Mouse (Mus musculus): ENCODE results near the gene 5730409E04Rik. TPM values are rescaled to one million over a fixed set of nuclear protein-coding genes. Genes with fewer than 3 reads are reported as not detected.

Gene 5730409E04Rik
- polyA plus RNA-seq (2014; fragmentation: Nextera tagmentation; extraction: Ambion mirVana) = 3.4 and 4.1 TPM in 2 replicates

- DNase-seq (ENCODE audit: low spot score) (peak; percentile 57), ATAC-seq (peak; percentile 86)
- H3K9ac ChIP-seq (ENCODE audit: low read length) = peak within 1 kb of the TSS; percentile 80
- H3K4me3 ChIP-seq (ENCODE audit: low read depth, low read length) = peak within 1 kb of the TSS; percentile 51
- H3K27me3 ChIP-seq (replicated peaks; ENCODE audit: control insufficient read depth, insufficient read depth, low read length) = peaks cover 9% of the 10 kb centered on the region; the same call in 1 of the 2 replicates
- H3K36me3 ChIP-seq (ENCODE audit: control insufficient read depth, insufficient read depth, low read length) = no peaks in the 10 kb centered on the region
- no peaks in the 10 kb centered on the region for H3K4me1 ChIP-seq (ENCODE audit: control insufficient read depth, insufficient read depth, low read length)
- H3K27ac ChIP-seq (ENCODE audit: low read depth, low read length) = no peak within 1 kb of the TSS; the same call in 1 of the 2 replicates
- no peaks in the 10 kb centered on the region for H3K9me3 ChIP-seq (replicated peaks; ENCODE audit: control insufficient read depth, low read length)
- peak within 1 kb of the TSS; percentile 90 for H3K4me2 ChIP-seq (ENCODE audit: low read length)
- 2% methylated on average over 46 of the region's 48 CpGs for WGBS
These were observed at the start of gene 5730409E04Rik for GRCm38 (mm10) chr4:126609606-126610181. 5730409E04Rik (plus strand) TSS chr4:126609818.

- Histone ChIP-seq H3K27me3 (replicated peaks; ENCODE audit: control insufficient read depth, insufficient read depth, low read length) (no peaks in the 10 kb centered on the region), H3K4me3 (ENCODE audit: low read depth, low read length) (no peak overlapping the region), H3K36me3 (ENCODE audit: control insufficient read depth, insufficient read depth, low read length) (peaks cover 57% of the 10 kb centered on the region), H3K4me1 (ENCODE audit: control insufficient read depth, insufficient read depth, low read length) (no peaks in the 10 kb centered on the region), H3K9ac (ENCODE audit: low read length) (no peak overlapping the region), H3K4me2 (ENCODE audit: low read length) (no peak overlapping the region), H3K27ac (ENCODE audit: low read depth, low read length) (no peak overlapping the region), H3K9me3 (replicated peaks; ENCODE audit: control insufficient read depth, low read length) (no peaks in the 10 kb centered on the region)
- WGBS = 92% methylated on average over 6 of the region's 6 CpGs
- ATAC-seq (no peak), DNase-seq (ENCODE audit: low spot score) (no peak)
These were observed 45.8 kb upstream of the 5730409E04Rik start for GRCm38 (mm10) chr4:126563798-126564197.

GRCm38 (mm10) chr4:126567243-126567642, 42.4 kb upstream of the 5730409E04Rik start:
- Histone ChIP-seq H3K4me1 (ENCODE audit: control insufficient read depth, insufficient read depth, low read length) (no peaks in the 10 kb centered on the region), H3K27ac (ENCODE audit: low read depth, low read length) (no peak overlapping the region), H3K9ac (ENCODE audit: low read length) (no peak overlapping the region), H3K27me3 (replicated peaks; ENCODE audit: control insufficient read depth, insufficient read depth, low read length) (no peaks in the 10 kb centered on the region), H3K36me3 (ENCODE audit: control insufficient read depth, insufficient read depth, low read length) (peaks cover 54% of the 10 kb centered on the region), H3K4me3 (ENCODE audit: low read depth, low read length) (no peak overlapping the region), H3K9me3 (replicated peaks; ENCODE audit: control insufficient read depth, low read length) (no peaks in the 10 kb centered on the region), H3K4me2 (ENCODE audit: low read length) (no peak overlapping the region)
- DNase-seq (ENCODE audit: low spot score) (no peak), ATAC-seq (no peak)
- 97% methylated on average over 4 of the region's 4 CpGs for WGBS

- Histone ChIP-seq H3K4me1 (ENCODE audit: control insufficient read depth, insufficient read depth, low read length) (no peaks in the 10 kb centered on the region), H3K4me3 (ENCODE audit: low read depth, low read length) (no peak overlapping the region), H3K27me3 (replicated peaks; ENCODE audit: control insufficient read depth, insufficient read depth, low read length) (no peaks in the 10 kb centered on the region), H3K27ac (ENCODE audit: low read depth, low read length) (no peak overlapping the region), H3K4me2 (ENCODE audit: low read length) (no peak overlapping the region), H3K9ac (ENCODE audit: low read length) (no peak overlapping the region), H3K9me3 (replicated peaks; ENCODE audit: control insufficient read depth, low read length) (no peaks in the 10 kb centered on the region), H3K36me3 (ENCODE audit: control insufficient read depth, insufficient read depth, low read length) (peaks cover 67% of the 10 kb centered on the region)
- ATAC-seq (no peak), DNase-seq (ENCODE audit: low spot score) (no peak)
- WGBS = 98% methylated on average over 3 of the region's 3 CpGs
These were observed 39.8 kb upstream of the 5730409E04Rik start for GRCm38 (mm10) chr4:126569783-126570182.

- H3K9ac ChIP-seq (ENCODE audit: low read length) = no peak overlapping the region
- H3K36me3 ChIP-seq (ENCODE audit: control insufficient read depth, insufficient read depth, low read length) = peaks cover 89% of the 10 kb centered on the region
- DNase-seq (ENCODE audit: low spot score) = no peak
- WGBS = 95% methylated on average over 5 of the region's 5 CpGs
- H3K4me3 ChIP-seq (ENCODE audit: low read depth, low read length) = no peak overlapping the region
- no peak overlapping the region for H3K4me2 ChIP-seq (ENCODE audit: low read length)
- H3K4me1 ChIP-seq (ENCODE audit: control insufficient read depth, insufficient read depth, low read length) = no peaks in the 10 kb centered on the region
- no peak for ATAC-seq
- H3K27ac ChIP-seq (ENCODE audit: low read depth, low read length) = no peak overlapping the region
- H3K9me3 ChIP-seq (replicated peaks; ENCODE audit: control insufficient read depth, low read length) = no peaks in the 10 kb centered on the region
- no peaks in the 10 kb centered on the region for H3K27me3 ChIP-seq (replicated peaks; ENCODE audit: control insufficient read depth, insufficient read depth, low read length)
These were observed 33.3 kb upstream of the 5730409E04Rik start for GRCm38 (mm10) chr4:126576281-126576680.

GRCm38 (mm10) chr4:126577920-126578319, 31.7 kb upstream of the 5730409E04Rik start:
- no peak overlapping the region for H3K4me3 ChIP-seq (ENCODE audit: low read depth, low read length)
- no peaks in the 10 kb centered on the region for H3K27me3 ChIP-seq (replicated peaks; ENCODE audit: control insufficient read depth, insufficient read depth, low read length)
- H3K4me1 ChIP-seq (ENCODE audit: control insufficient read depth, insufficient read depth, low read length) = no peaks in the 10 kb centered on the region
- ATAC-seq (no peak), DNase-seq (ENCODE audit: low spot score) (no peak)
- H3K4me2 ChIP-seq (ENCODE audit: low read length) = no peak overlapping the region
- H3K9me3 ChIP-seq (replicated peaks; ENCODE audit: control insufficient read depth, low read length) = no peaks in the 10 kb centered on the region
- no peak overlapping the region for H3K9ac ChIP-seq (ENCODE audit: low read length)
- H3K36me3 ChIP-seq (ENCODE audit: control insufficient read depth, insufficient read depth, low read length) = peaks cover 82% of the 10 kb centered on the region
- 95% methylated on average over 3 of the region's 3 CpGs for WGBS
- H3K27ac ChIP-seq (ENCODE audit: low read depth, low read length) = no peak overlapping the region

GRCm38 (mm10) chr4:126579077-126579476, 30.5 kb upstream of the 5730409E04Rik start:
- no peaks in the 10 kb centered on the region for H3K27me3 ChIP-seq (replicated peaks; ENCODE audit: control insufficient read depth, insufficient read depth, low read length)
- H3K9ac ChIP-seq (ENCODE audit: low read length) = no peak overlapping the region
- H3K36me3 ChIP-seq (ENCODE audit: control insufficient read depth, insufficient read depth, low read length) = peaks cover 81% of the 10 kb centered on the region
- H3K27ac ChIP-seq (ENCODE audit: low read depth, low read length) = no peak overlapping the region
- 86% methylated on average over 2 of the region's 2 CpGs for WGBS
- no peak for ATAC-seq
- DNase-seq (ENCODE audit: low spot score) = no peak
- H3K4me3 ChIP-seq (ENCODE audit: low read depth, low read length) = no peak overlapping the region
- H3K4me2 ChIP-seq (ENCODE audit: low read length) = no peak overlapping the region
- no peaks in the 10 kb centered on the region for H3K9me3 ChIP-seq (replicated peaks; ENCODE audit: control insufficient read depth, low read length)
- H3K4me1 ChIP-seq (ENCODE audit: control insufficient read depth, insufficient read depth, low read length) = no peaks in the 10 kb centered on the region

- WGBS = 92% methylated on average over 13 of the region's 13 CpGs
- no peaks in the 10 kb centered on the region for H3K9me3 ChIP-seq (replicated peaks; ENCODE audit: control insufficient read depth, low read length)
- no peaks in the 10 kb centered on the region for H3K27me3 ChIP-seq (replicated peaks; ENCODE audit: control insufficient read depth, insufficient read depth, low read length)
- ATAC-seq = no peak
- no peak overlapping the region for H3K9ac ChIP-seq (ENCODE audit: low read length)
- H3K36me3 ChIP-seq (ENCODE audit: control insufficient read depth, insufficient read depth, low read length) = peaks cover 66% of the 10 kb centered on the region
- H3K4me2 ChIP-seq (ENCODE audit: low read length) = no peak overlapping the region
- no peaks in the 10 kb centered on the region for H3K4me1 ChIP-seq (ENCODE audit: control insufficient read depth, insufficient read depth, low read length)
- H3K4me3 ChIP-seq (ENCODE audit: low read depth, low read length) = no peak overlapping the region
- H3K27ac ChIP-seq (ENCODE audit: low read depth, low read length) = no peak overlapping the region
- DNase-seq (ENCODE audit: low spot score) = no peak
These were observed 23.9 kb upstream of the 5730409E04Rik start for GRCm38 (mm10) chr4:126585739-126586138.

- ATAC-seq = no peak
- Histone ChIP-seq H3K9ac (ENCODE audit: low read length) (no peak overlapping the region), H3K4me2 (ENCODE audit: low read length) (no peak overlapping the region), H3K9me3 (replicated peaks; ENCODE audit: control insufficient read depth, low read length) (no peaks in the 10 kb centered on the region), H3K36me3 (ENCODE audit: control insufficient read depth, insufficient read depth, low read length) (peaks cover 54% of the 10 kb centered on the region), H3K4me3 (ENCODE audit: low read depth, low read length) (no peak overlapping the region), H3K27me3 (replicated peaks; ENCODE audit: control insufficient read depth, insufficient read depth, low read length) (no peaks in the 10 kb centered on the region), H3K4me1 (ENCODE audit: control insufficient read depth, insufficient read depth, low read length) (no peaks in the 10 kb centered on the region), H3K27ac (ENCODE audit: low read depth, low read length) (no peak overlapping the region)
- DNase-seq (ENCODE audit: low spot score) = no peak
- WGBS = 91% methylated on average over 6 of the region's 6 CpGs
These were observed 17.6 kb upstream of the 5730409E04Rik start for GRCm38 (mm10) chr4:126592039-126592438.
